Mouse (Mus musculus): ENCODE results near the gene Necab3. TPM values are rescaled to one million over a fixed set of nuclear protein-coding genes. Genes with fewer than 3 reads are reported as not detected.

Gene Necab3
- polyA plus RNA-seq, 1 experiment = 1.2 TPM

DNA sequence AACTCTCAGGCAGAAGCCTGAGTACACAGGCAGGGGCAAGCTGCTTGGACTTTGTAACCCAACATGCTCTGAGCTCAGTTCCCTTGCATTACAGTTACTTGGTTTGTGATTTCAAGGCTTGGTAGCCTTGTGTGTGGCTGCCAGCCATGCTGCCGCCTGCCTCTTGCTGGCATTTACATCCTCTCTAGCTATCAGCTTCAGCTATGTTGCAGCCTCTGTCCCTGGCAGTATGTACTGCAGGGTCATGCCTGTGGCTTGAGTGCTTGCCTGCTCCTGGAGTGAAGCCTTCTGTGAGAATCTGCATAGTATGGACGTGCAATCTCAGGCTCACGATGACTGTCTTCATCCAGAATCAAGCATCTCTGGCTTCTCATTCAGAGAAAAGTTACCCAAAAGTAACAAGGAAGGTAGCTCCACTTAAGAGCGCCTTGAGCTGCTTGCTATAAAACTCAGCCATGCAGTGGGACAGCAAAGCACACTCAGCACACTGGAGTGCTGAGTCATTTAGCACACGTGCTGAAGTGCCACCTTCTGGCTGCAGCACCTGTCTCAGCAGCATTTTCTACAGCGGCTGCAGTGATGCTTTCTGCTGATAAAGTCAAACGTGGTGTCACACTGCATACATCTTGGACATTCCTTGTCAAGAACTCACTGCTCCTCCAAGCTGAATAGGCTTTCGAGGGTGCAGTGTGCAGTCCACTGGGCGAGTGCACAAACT lies 51.0 kb downstream of the Necab3 start:
- peak; percentile 25 for DNase-seq
- TF ChIP-seq CTCF (IDR thresholded peaks at IDR 0.05; ENCODE audit: insufficient read depth, low read length) (peak; percentile 62; the same call in 1 of the 2 replicates), POLR2A (IDR thresholded peaks at IDR 0.05; ENCODE audit: borderline replicate concordance, extremely low read depth, low read depth, low read length) (no peak)
- WGBS = 60% methylated on average over 9 of the region's 9 CpGs
- H3K4me3 ChIP-seq (replicated peaks; ENCODE audit: extremely low read depth, low read depth, low read length) = no peak overlapping the region
- H3K4me1 ChIP-seq (ENCODE audit: control insufficient read depth, insufficient read depth, low read length) = no peaks in the 10 kb centered on the region; the same call in 1 of the 2 replicates

DNA sequence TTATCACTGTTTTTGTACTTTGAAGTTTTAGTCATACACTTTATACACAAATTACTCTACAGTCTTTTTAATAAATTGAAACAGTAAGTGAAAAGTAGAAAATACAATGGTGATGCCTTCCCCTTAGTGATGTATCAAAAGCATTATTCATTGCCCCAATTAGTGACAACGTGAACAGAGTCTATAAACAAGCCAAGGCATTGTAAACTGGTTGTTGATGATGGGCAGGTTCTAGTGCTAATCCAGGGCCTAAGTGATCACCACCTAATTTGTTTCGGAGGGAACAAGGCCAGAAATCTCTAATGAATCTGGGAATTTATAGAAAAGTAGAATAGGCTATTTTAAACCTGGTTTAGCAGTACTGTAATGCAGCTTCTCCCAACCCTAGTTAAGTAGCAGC lies 51.6 kb downstream of the Necab3 start:
- TF ChIP-seq POLR2A (IDR thresholded peaks at IDR 0.05; ENCODE audit: borderline replicate concordance, extremely low read depth, low read depth, low read length) (no peak), CTCF (IDR thresholded peaks at IDR 0.05; ENCODE audit: insufficient read depth, low read length) (no peak)
- Histone ChIP-seq H3K4me3 (replicated peaks; ENCODE audit: extremely low read depth, low read depth, low read length) (no peak overlapping the region), H3K4me1 (ENCODE audit: control insufficient read depth, insufficient read depth, low read length) (no peaks in the 10 kb centered on the region; the same call in 1 of the 2 replicates)
- WGBS = 79% methylated on average over 2 of the region's 2 CpGs
- DNase-seq = no peak

DNA sequence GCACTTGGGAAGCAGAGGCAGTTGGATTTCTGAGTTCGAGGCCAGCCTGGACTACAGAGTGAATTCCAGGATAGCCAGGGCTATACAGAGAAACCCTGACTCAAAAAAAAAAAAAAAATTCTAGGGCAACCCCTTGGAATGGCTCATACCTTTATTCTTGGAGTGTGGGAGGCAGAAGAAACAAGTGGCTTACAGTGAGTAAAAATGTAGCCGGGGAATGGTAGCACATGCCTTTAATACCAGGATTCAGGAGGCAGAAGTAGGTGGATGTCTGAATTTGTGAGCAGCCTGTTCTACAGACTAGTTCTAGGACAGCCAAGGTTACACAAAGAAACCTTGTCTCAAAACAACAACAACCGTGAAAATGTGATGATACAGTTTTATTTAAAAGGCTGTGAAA lies 57.9 kb downstream of the Necab3 start:
- TF ChIP-seq CTCF (IDR thresholded peaks at IDR 0.05; ENCODE audit: insufficient read depth, low read length) (no peak), POLR2A (IDR thresholded peaks at IDR 0.05; ENCODE audit: borderline replicate concordance, extremely low read depth, low read depth, low read length) (no peak)
- no peak for DNase-seq
- WGBS = 89% methylated on average over 3 of the region's 3 CpGs
- Histone ChIP-seq H3K4me1 (ENCODE audit: control insufficient read depth, insufficient read depth, low read length) (no peaks in the 10 kb centered on the region; the same call in 1 of the 2 replicates), H3K4me3 (replicated peaks; ENCODE audit: extremely low read depth, low read depth, low read length) (no peak overlapping the region)

DNA sequence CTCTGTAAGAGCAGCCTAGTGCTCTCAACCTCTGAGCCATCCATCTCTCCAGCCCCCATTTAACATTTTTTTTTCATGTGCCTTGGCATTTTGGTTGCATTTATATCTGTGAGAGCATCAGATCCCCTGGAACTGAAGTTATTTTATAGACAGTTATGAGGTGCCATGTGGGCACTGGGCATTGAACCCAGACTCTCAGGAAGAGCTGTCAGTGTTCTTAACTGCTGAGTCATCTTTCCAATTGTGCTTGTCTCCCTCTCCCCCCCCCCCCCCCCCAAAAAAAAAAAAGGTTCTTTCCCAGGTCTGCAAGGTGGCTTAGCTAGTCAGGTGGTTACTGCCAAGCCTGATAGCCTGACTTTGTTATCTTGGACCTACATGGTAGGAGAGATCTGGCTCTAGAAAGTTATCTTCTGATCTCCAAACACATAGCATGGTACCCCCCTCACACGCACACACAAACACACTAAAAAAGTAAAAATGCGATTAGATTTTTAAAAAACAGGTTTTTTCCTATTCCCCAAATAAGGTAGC lies 58.9 kb downstream of the Necab3 start:
- 95% methylated on average over 2 of the region's 2 CpGs for WGBS
- no peak for DNase-seq
- no peak for TF ChIP-seq CTCF (IDR thresholded peaks at IDR 0.05; ENCODE audit: insufficient read depth, low read length)
- no peak for TF ChIP-seq POLR2A (IDR thresholded peaks at IDR 0.05; ENCODE audit: borderline replicate concordance, extremely low read depth, low read depth, low read length)
- H3K4me3 ChIP-seq (replicated peaks; ENCODE audit: extremely low read depth, low read depth, low read length) = no peak overlapping the region
- no peaks in the 10 kb centered on the region; the same call in 1 of the 2 replicates for H3K4me1 ChIP-seq (ENCODE audit: control insufficient read depth, insufficient read depth, low read length)

DNA sequence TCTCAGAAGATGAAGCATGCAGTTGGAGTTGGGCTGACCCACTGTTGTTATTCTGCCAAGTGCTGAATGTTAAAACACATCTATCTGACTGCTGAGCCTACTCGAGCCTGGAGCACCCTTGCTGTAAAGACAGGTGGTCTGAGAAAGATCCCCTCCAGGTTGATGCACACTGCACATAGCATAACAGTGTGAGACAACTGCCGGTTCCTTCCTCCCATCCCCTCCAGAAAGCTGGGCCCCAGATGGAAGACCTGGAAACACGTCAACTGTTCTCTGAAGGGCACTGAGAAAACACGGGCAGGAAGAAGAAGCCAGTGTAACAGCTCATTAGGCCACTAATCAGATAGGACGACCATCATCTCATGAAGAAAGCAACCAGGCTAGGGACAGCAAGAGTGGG lies 60.1 kb downstream of the Necab3 start:
- no peak overlapping the region for H3K4me3 ChIP-seq (replicated peaks; ENCODE audit: extremely low read depth, low read depth, low read length)
- no peaks in the 10 kb centered on the region; the same call in 1 of the 2 replicates for H3K4me1 ChIP-seq (ENCODE audit: control insufficient read depth, insufficient read depth, low read length)
- WGBS = 43% methylated on average over 5 of the region's 5 CpGs
- no peak for DNase-seq
- TF ChIP-seq CTCF (IDR thresholded peaks at IDR 0.05; ENCODE audit: insufficient read depth, low read length) = no peak
- no peak for TF ChIP-seq POLR2A (IDR thresholded peaks at IDR 0.05; ENCODE audit: borderline replicate concordance, extremely low read depth, low read depth, low read length)

DNA sequence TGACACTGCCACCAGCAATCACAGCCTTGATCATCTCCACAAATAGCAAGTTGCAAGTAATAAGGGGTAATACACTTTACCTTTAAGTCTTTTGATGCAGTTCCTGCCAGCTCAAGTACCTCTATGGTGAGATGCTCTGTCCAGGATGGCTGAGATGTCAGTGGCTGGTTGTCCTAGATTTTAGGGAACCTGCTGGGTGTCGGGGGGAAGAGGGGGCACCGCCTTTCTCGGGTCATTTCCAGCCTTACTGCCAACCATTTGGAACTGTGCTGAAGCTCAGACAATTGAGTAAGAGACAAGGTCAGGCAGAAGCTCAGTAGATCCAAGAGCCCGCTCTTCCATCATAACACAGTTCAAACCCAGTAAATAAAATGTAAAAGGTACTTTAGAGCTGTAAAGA lies 63.7 kb downstream of the Necab3 start:
- H3K4me1 ChIP-seq (ENCODE audit: control insufficient read depth, insufficient read depth, low read length) = no peaks in the 10 kb centered on the region; the same call in 1 of the 2 replicates
- TF ChIP-seq POLR2A (IDR thresholded peaks at IDR 0.05; ENCODE audit: borderline replicate concordance, extremely low read depth, low read depth, low read length) = no peak
- H3K4me3 ChIP-seq (replicated peaks; ENCODE audit: extremely low read depth, low read depth, low read length) = no peak overlapping the region
- DNase-seq = no peak
- WGBS = 81% methylated on average over 4 of the region's 4 CpGs

Other genes starting within 250 kb of the Necab3 start
- gene Cdk5rap1, start 185.9 kb downstream of the Necab3 start, polyA plus RNA-seq (2012; rRNA removed) = 6.6 and 9.5 TPM in 2 replicates
- gene Snta1, start 150.8 kb downstream of the Necab3 start, polyA plus RNA-seq (2012; rRNA removed) = 22.5 and 24.1 TPM in 2 replicates
- gene Cbfa2t2, start 122.4 kb downstream of the Necab3 start, polyA plus RNA-seq (2012; rRNA removed) = 8.8 and 12.7 TPM in 2 replicates
- 0.98 TPM in 1 of 2 replicates, not detected in the other for gene 1700003F12Rik, start 11.8 kb downstream of the Necab3 start, polyA plus RNA-seq (2012; rRNA removed)
- 0.07 TPM in 2 replicates for gene Actl10, start 7.1 kb downstream of the Necab3 start, polyA plus RNA-seq (2012; rRNA removed)
- gene E2f1, start 11.0 kb upstream of the Necab3 start, polyA plus RNA-seq (2012; rRNA removed) = 9.8 and 12.6 TPM in 2 replicates
- gene Pxmp4, start 44.8 kb upstream of the Necab3 start, polyA plus RNA-seq (2012; rRNA removed) = 40.8 and 41.3 TPM in 2 replicates
- 5.8 and 6.8 TPM in 2 replicates for gene Zfp341, start 54.4 kb upstream of the Necab3 start, polyA plus RNA-seq (2012; rRNA removed)
- 0.53 and 1.4 TPM in 2 replicates for gene 4930519P11Rik, start 54.5 kb upstream of the Necab3 start, polyA plus RNA-seq (2012; rRNA removed)
- gene Chmp4b, start 92.8 kb upstream of the Necab3 start, polyA plus RNA-seq (2012; rRNA removed) = 83.4 and 103 TPM in 2 replicates
- not detected in 2 replicates for gene Gm14214, start 211.1 kb upstream of the Necab3 start, polyA plus RNA-seq (2012; rRNA removed)
- 188 and 211 TPM in 2 replicates for gene Raly, start 232.2 kb upstream of the Necab3 start, polyA plus RNA-seq (2012; rRNA removed)
- not detected in 2 replicates for gene a, start 232.5 kb upstream of the Necab3 start, polyA plus RNA-seq (2012; rRNA removed)

Data from lung, adult 2 months (tissue).